Mouse (Mus musculus): ENCODE measurements around the gene Phf21a.

Gene Phf21a

DNA sequence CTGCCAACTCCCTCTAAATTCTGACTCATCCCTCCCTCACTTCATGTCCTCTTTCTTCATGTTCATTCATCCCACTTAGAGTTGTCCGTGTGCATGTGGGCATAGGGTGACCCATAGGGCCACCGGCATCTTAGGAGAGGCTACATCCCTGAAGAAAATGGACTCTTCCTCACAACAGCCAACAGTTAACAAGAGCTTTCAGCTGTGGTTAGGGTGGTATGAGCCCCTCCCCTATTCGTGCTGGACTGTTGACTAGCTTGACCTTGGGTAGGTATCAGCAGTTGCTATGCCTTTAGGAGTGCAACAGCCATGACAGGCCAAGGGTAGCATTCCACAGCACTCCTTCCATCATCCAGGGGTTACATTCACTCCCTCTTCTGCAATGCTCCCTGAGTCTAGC, 198.6 kb downstream of the Phf21a start:
- no peak for DNase-seq (ENCODE audit: low read depth, low spot score)

DNA sequence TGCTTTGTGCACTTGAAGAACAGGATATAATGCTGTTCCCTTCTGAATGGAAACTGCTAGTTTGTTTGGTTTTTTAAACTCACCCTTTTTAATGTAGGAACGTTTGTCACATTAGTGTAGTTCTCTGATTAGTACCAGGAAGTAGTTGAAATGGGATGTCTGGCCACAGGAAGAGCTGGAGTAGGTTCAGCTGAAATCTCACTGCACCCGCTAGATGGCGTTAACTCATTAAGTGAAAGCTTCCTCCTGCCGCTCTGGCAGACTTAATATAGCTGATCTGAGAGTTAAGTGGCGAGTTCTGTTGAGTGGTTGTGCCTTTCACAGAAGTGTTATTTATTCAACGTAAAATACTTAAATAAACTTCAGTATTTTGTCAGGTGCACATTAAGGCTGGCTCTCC, 203.5 kb downstream of the Phf21a start:
- peak; percentile 86 for DNase-seq (ENCODE audit: low read depth, low spot score)

DNA sequence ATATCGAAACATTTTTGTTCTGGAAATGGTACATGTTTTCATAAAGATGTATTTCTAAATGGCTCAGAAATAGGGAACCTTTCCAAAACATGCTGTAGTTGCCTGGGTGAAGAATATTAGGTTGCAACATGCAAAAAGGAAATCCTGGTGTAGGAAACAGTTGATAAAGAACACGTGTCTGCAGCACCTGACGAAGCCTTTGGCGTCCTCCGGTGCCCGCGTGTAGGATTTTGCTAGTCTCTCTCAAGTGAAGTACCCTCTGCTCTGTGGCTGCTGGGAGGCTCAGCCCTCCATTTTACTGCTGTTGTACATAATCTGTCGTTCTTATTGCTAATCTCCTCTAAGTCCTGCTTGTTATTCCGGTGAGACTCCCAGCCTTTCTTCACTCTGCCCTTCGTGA, 207.0 kb downstream of the Phf21a start:
- no peak for DNase-seq (ENCODE audit: low read depth, low spot score)

DNA sequence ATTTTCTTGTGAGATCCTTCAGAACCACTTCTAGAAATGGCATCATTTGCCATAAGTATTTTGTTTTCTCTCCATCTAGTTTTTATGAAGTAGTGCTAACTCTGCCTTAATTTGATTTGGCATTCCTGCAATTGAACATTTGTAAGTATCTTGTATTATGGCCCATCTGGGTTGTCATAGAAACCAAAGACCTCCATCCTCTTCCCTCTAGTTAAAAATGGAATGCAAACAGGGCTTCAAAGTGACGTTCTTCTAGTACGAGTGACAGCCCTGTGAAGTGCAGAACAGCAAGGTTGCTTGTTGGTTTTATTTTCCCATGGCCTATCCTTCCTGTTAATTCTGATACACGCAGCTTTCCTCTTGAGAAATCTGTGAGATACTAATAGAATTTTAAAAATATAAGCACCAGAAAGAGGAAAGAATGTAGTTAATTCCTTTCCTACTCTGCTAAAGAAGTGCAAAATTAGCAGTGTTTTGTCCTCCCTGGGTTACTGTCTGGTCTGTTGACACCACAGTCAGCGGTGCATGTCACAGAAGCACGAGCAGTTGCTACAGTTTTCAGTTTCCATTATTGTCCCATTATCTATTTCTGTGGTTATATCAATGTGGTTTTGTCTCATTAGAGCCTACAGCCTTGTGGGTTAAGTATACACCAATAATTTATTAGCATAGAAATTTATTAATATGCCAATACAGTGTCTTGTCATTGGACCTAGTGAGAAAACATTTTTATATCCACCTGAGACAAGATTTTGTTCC, 209.1 kb downstream of the Phf21a start:
- no peak for DNase-seq (ENCODE audit: low read depth, low spot score)

DNA sequence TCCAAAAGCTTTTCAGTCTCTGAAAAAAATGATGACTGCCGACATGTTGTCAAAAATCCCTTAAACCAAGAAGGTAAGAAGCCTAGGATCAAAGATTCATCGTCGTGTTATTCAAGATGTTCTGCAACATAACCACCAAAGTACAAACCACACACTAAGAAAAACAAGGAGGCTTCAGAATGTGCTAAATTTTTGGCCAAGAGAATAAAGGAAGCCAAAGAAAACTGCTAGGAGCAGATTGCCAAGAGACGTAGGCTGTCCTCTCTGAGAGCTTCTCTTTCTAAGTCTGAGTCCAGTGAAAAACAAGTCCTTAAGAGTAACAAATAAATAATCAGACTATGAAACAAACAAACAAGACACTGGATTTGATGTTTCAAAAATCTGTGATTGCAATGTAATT, 219.6 kb downstream of the Phf21a start:
- no peak for DNase-seq (ENCODE audit: low read depth, low spot score)

DNA sequence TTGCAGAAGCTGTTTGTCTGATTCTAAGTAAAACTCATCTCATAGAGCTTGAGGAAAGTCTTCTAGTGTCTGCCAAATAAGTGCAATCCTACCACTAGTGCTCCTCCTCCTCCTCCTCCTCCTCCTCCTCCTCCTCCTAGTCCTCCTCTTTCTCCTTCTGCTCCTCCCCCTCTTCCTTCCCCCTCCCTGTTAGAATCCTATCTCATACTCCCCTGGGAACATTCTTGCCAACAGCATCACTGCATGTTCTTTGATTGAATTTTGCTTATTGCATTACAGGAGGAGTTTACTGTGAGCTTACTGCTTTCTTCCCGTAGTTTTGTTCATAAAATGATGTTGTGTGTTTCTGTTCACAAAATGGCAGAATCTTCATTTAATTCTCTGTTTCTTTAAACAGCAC, 221.1 kb downstream of the Phf21a start:
- no peak for DNase-seq (ENCODE audit: low read depth, low spot score)

DNA sequence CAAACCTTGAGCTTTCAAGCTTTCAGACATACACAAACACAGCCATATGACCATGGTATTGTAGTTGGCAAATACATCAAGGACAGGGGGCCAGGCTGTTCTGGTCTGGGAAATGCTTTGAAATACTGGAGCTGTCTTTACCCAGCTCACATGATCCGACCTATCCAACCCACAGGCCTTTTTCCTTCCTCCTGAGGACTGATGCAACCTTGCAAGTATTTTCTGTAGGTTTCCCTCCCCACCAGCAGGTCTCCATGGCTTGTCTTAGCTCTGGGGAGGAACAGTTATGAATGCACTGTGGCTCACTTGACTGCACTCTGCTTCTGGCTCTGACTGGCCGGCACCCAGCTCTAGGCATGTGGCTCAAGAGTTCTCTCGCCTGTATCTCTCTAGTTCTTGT, 223.7 kb downstream of the Phf21a start:
- DNase-seq (ENCODE audit: low read depth, low spot score): no peak

DNA sequence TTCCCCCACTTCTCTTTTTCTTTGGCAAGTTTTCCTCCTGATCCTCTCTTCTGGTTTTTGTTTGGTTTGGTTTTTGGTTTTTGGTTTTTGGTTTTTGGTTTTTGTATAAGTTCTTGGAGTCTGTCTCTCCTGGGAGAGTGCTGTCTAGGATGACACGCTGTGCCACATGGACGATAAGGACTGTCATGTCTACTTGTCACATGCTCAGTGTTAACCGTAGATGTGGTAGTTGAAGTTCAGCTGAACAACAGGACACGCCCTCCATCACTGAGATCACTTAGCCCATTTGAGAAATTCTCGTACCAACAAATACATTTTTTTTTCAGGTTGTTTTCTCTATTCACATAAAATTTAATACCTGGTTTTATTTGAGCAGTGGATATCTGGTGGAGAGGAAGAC, 224.3 kb downstream of the Phf21a start:
- no peak for DNase-seq (ENCODE audit: low read depth, low spot score)

DNA sequence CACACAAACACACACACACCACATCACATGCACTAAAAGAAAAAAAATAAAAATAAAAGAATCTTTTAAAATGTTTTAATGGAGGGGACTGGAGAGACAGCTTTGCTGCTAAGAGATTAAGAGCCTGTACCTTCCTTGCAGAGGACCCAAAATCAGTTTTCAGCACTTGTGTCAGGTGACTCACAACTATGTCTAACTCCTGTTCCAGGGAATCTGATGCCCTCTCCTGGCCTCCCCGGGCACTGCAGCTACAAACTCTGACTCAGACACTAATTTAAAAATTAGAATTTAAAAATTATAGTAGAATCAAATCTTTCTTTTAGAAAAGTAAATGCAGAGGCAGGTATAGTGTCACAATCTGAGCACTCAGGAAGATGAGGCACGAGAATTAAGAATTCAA, 229.8 kb downstream of the Phf21a start:
- peak; percentile 31 for DNase-seq (ENCODE audit: low read depth, low spot score)

DNA sequence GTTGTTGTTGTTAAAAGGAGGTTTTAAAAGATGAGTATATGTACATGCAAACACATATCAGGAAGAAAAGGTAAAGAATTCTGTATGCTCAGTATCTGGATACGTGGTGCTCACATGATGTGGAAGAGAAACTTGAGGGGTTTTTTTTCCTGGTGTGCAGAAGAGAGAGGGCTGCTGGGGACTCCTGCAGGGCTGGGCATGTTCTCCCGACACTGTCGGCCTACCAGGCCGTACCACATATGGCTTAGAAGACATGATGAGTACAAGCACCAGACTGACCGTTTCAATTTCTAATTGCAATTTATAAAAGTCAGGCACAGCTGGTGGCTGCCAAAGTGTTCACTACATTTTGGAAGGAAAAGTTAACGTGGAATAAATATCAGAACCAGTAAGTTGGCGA, 232.8 kb downstream of the Phf21a start:
- DNase-seq (ENCODE audit: low read depth, low spot score): no peak

DNA sequence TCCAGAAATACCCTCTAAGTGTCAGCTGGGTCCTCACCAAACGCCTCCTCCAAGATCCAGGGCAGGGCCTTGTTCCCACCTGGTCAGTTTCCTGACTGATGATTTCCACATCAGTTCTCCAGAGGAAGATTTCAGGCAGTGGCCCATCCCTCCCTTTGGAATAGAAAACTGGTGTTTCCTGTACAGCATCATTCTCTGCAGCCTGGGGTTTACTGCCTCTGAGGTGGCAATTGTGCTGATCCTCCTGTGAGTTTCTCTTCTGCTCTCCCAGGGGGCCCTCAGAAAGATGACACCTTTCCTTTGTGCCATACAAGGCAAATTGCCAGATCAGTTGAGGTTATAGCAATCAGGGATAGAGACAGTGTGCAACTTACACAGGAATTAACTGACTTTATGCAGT, 233.3 kb downstream of the Phf21a start:
- DNase-seq (ENCODE audit: low read depth, low spot score): no peak

DNA sequence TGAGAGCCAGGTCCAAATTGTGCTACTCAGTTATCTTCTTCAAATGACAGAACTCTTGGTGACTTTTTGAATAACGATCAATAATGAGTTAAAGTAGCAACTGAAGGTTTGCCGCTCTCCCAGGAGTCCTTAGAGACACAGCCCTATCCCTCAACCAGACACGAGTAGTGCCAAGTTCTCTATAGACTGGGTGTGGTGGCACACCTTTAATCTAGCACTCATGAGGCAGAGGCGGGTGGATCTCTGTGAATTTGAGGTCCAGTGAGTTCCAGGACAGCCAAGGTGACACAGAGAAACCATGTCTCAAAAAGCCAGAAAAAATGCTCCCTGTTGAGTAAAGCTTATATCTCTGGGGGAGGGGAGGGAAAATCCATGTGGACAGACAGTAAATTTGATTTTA, 234.7 kb downstream of the Phf21a start:
- DNase-seq (ENCODE audit: low read depth, low spot score): no peak

DNA sequence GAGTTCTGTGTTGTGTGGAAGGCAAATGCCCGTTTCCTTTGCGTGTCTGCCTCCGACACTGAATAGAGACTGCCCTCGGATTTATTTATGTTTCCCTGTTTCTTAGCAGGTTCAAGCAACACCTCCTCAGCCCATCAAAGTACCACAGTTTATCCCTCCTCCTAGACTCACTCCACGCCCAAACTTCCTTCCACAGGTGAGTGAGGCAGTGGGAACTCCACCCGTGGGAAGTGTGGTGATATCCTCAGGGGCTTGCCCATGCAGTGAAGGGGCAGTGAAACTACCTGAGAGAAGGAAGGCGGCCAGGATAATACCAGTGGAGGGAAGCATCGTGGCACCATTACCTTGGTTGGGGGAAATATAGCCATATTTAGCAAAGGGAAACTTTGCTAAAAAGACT, 235.3 kb downstream of the Phf21a start:
- no peak for DNase-seq (ENCODE audit: low read depth, low spot score)

DNA sequence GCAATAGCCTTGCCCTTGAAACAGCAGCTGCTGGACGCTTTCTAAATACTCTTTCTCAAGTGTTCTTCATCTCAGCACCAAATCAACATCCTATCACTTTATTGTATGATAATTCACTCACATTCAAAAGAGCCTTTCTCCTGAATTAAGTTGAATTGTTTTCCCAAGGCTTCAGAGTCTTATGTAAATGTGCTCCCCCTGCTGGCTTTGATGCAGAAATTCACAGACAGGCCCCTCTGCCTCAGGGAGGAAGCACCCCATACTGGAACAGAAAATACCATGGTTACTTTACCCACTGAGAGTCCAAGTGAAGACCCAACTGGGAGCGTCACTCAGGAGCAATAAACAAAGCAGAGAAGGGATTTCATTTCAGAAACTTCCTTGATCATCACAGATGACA, 237.9 kb downstream of the Phf21a start:
- DNase-seq (ENCODE audit: low read depth, low spot score): peak; percentile 70

DNA sequence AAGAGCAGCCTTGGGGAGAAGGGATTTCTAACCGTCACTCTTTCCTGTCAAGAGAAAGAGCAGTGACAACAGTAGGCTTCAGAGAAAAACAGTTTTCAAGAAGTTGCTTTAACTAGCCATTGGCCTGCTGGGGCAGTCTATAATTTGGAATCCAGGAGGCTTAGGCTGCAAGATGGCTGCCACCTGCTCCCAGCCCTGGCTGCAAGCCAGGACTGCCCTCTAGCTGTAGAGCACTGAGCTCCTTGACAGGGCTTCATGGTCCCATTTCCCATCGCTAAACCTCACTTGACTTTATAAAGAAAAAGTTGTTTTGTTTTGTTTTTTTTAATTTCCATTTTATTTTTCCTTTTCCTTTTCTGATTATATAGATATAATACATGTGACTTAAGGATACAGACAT, 238.5 kb downstream of the Phf21a start:
- peak; percentile 68 for DNase-seq (ENCODE audit: low read depth, low spot score)

DNA sequence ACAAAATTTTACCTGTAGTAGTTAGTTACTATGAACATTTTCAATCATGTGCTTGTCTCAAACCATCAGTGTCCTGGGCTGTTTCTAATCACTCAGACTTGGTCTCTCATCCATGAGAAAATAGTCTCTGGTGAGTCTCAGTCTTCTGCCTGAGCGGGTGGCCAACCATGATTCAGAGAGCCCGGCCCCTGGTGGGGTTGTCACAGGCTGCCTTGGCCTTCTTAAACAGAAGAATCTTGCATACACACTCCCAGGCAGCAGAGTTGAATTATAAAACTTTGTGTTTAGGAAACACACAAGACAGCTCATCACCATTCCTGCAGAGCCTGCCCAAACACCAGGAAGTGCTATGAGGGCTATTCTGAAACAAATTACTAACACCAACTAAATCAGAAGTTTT, 239.0 kb downstream of the Phf21a start:
- DNase-seq (ENCODE audit: low read depth, low spot score): no peak

DNA sequence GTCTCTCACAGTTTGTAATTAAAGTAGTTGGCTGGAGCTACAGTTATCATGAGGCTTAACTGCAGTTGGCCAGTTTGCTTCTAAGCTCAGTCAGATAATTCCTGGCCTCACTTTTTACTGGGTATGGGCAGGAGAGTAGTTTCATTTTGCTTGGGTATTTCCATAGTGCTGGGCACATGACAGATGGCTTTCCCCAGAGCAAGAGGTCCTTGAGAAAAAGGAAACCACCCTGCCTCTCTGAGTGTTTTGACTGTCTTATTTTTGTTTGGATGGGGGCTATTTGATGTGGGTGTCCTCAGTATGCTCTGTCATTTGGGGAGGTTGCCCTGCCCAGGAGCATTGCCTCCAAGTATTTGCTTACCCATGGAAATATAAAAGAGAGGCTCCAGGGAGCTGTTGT, 249.5 kb downstream of the Phf21a start:
- no peak for DNase-seq (ENCODE audit: low read depth, low spot score)

DNA sequence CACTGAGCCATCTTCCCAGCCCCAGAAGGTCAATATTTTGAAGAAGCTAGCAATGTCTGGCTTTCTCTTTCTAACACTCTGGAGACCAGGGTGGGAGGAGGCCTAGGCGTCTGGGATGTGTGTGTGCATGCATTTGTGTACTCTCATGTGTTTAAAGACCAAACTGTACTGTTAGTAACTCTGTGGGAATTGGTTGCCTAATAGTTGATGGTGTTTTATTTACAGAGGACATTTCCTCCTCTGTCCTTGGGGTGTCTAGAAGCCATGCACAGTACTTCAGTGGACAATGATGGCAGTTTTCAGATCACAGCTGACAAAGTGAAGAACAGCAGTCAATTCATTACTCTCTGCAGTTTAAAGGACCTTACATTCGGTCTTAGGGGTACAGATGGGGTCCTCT, 254.3 kb downstream of the Phf21a start:
- no peak for DNase-seq (ENCODE audit: low read depth, low spot score)

DNA sequence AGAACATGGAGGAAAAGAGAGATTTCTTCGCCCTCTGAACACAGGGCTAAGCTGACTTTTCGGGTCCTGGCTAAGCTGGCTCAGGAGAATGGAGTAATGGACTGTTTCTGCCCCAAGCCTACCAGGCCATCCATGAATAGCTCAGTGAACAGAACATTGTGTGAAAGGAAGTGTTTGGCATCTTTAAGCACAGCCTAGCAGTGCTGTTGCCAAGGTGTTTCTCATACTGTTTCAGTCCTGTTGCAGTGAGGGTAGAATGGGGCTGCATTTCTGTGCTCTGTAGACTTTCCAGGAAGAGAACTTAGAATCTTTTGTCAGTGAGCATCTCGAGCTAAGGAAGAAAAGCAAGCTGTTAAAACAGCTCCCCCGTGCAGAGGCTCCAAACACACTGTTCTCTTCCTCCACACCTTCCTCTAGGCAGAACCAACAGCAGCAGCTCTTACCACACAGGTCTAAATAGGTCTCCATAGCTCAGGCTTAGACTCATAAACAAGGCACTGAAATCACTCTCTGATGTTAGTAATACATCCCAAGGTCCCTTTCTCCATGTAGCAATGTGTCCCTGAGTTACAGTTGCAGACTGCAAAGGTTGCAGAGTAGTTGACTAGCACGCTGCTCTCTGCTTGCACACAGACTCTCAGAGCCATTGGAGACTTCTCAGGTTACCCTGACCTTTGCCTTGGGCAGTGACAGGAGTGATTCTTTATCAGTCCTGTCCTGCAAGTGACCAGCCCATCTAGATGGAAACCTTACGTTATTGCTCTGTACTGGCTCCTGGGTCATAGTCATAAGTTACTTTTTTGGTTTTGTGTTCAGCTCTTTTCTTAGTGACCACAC, 256.9 kb downstream of the Phf21a start:
- DNase-seq (ENCODE audit: low read depth, low spot score): no peak

DNA sequence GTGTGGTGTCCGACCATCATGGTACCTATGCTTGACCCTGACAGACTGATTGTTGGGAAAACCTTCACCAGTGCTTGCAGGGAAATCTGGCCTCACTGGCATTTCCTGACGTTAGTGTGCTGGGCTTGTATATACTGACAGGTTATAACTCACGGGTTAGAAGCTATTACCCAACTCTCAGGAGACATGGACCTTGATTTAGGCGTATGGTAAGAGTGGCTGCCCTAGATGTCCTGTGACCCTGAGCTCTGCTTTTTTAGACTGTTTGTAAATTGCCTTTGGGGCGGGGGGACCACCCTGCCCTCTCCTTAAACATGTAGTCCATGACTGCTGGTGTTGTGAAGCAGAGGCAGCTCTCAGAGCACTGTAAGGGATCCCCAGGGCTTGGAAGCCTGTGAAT, 257.8 kb downstream of the Phf21a start:
- no peak for DNase-seq (ENCODE audit: low read depth, low spot score)

DNA sequence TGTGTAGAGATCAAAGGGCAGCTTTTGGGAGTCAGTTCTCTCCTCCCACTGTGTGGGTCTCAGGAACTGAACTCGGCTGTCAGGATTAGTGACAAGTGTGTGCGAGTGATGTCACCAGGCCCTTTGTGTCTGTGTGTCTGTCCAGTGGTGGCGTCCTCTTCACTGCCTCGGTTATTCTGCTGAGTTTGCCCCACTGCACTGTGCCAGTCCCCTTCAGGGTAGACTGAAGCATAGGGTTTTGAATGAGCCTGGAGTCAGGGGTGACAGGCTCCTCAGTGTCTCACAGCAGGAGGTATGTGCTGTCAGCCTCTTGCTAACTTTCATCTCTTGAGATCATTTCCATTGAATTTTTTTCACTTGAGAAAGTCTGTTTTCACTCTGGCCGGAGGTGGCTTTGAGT, 260.5 kb downstream of the Phf21a start:
- no peak for DNase-seq (ENCODE audit: low read depth, low spot score)

DNA sequence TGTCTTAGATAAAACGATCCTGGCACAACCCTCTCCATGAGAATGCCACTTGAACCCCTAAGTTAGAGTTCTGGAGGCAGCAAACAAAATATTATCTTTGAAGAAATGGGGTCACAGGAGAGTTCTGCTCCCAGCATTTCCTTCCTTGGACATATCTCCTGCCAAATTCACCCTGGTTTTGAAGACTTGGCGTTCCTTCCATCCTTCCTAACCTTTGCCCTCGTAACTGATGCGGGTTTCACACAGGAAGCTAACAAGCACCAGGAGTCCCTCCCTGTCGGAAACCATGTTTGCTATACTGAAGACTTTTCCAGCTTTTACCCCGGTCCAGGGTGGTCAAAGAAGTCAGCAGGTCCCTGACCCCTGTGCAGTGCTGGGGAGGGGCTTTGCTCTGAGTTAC, 261.3 kb downstream of the Phf21a start:
- DNase-seq (ENCODE audit: low read depth, low spot score): no peak

DNA sequence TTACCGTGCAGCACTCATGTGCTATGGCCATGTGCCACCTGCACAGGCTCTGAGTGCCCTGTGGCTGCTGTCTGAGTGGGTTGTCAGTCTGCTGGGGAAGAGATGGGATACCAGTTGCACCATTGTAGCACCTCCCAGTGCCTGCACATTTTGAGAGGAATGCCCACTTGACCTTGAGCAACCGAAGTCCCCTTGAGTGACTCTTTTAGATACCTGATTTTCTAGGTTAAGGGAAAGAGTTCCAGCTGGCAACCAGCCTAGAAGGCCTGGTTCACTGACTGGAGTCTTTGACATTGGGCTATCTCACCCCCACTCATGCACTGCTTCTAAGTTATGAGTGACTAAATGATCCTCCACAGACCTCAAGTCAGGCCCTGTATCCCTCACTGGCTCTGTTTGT, 266.4 kb downstream of the Phf21a start:
- no peak for DNase-seq (ENCODE audit: low read depth, low spot score)
